Mouse (Mus musculus): Measurements from ENCODE around the gene Tars2.

DNA sequence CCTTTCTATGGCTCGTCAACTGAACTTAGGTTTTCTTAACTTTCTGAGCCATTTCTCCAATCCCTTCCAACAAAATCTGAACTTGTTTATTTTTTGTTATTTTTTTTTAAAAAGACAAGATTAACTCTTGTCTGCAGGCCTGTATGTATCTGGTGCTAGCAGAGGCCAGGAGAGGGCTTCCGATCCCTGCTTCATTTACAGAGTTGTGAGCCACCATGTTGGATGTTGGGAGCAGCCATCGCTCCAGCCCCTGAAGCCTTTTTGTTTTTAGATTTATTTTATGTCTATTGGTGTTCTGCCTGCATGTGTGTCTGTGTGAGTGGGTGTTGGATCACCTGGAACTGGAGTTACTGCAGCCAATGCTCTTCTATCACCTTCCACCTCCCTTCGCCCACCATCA is 28.2 kb downstream of the Tars2 start:
- TF ChIP-seq POLR2A (IDR thresholded peaks at IDR 0.05; ENCODE audit: low read depth, low read length): no peak
- no peak for TF ChIP-seq CTCF (conservative IDR thresholded peaks at IDR 0.05; ENCODE audit: insufficient read depth, insufficient read length, low read depth, low read length)

All from kidney, adult 2 months (tissue).